Mouse (Mus musculus) cerebellum, adult (tissue): ENCODE results near the gene Hspg2.

Experiments
- ATAC-seq: cut with Nextera tagmentation; 2 replicates; pipeline ENCODE4 v1.9.2; 2017; ENCODE audit warnings: mild to moderate bottlenecking, moderate library complexity, mixed read lengths; ENCODE audit not compliant: insufficient number of reproducible peaks, low FRiP score, low TSS enrichment

Gene Hspg2

GRCm38 (mm10) chr4:137609281-137609680, 140.7 kb downstream of the Hspg2 start:
- ATAC-seq = no peak

GRCm38 (mm10) chr4:137609702-137610101, 141.1 kb downstream of the Hspg2 start:
- no peak for ATAC-seq

GRCm38 (mm10) chr4:137610256-137610655, 141.7 kb downstream of the Hspg2 start:
- no peak for ATAC-seq
